Mouse (Mus musculus): ENCODE results near the gene Zfp612. TPM values are rescaled to one million over a fixed set of nuclear protein-coding genes. Genes with fewer than 3 reads are reported as not detected.

The Zfp612 gene
- polyA plus RNA-seq, 1 experiment from 2014 or later: 1.3 TPM

Other genes starting within 250 kb of the Zfp612 start
- 3.3 and 3.4 TPM in 2 replicates for gene Phlpp2, start 211.2 kb upstream of the Zfp612 start, polyA plus RNA-seq (2015; fragmentation: Nextera tagmentation; extraction: Ambion mirVana)
- 0.51 TPM in 1 of 2 replicates, not detected in the other for gene Marveld3, start 117.5 kb upstream of the Zfp612 start, polyA plus RNA-seq (2015; fragmentation: Nextera tagmentation; extraction: Ambion mirVana)
- 0.35 and 0.45 TPM in 2 replicates for gene Tat, start 89.3 kb upstream of the Zfp612 start, polyA plus RNA-seq (2015; fragmentation: Nextera tagmentation; extraction: Ambion mirVana)
- gene Chst4, start 40.0 kb upstream of the Zfp612 start, polyA plus RNA-seq (2015; fragmentation: Nextera tagmentation; extraction: Ambion mirVana): 0.09 TPM in 1 of 2 replicates, not detected in the other
- gene Gm21964, start 21.5 kb downstream of the Zfp612 start, polyA plus RNA-seq (2015; fragmentation: Nextera tagmentation; extraction: Ambion mirVana): not detected in 2 replicates
- gene Gm17720, start 23.0 kb downstream of the Zfp612 start, polyA plus RNA-seq (2015; fragmentation: Nextera tagmentation; extraction: Ambion mirVana): not detected in 2 replicates
- not detected in 2 replicates for gene Calb2, start 88.5 kb downstream of the Zfp612 start, polyA plus RNA-seq (2015; fragmentation: Nextera tagmentation; extraction: Ambion mirVana)
- gene Cmtr2, start 135.9 kb downstream of the Zfp612 start, polyA plus RNA-seq (2015; fragmentation: Nextera tagmentation; extraction: Ambion mirVana): 2.6 and 2.8 TPM in 2 replicates
- 0.11 and 0.13 TPM in 2 replicates for gene Hydin, start 187.2 kb downstream of the Zfp612 start, polyA plus RNA-seq (2015; fragmentation: Nextera tagmentation; extraction: Ambion mirVana)

All from liver, embryonic 16.5 days (tissue).